Mouse (Mus musculus): ENCODE data around the gene Vsnl1. TPM values are rescaled to one million over a fixed set of nuclear protein-coding genes. Genes with fewer than 3 reads are reported as not detected.
A peak's percentile ranks its signal among the peaks of the same experiment; 100 is the strongest.

Gene Vsnl1
- 3.3 and 4.8 TPM in 2 replicates for polyA plus RNA-seq (2015; fragmentation: Nextera tagmentation; extraction: Ambion mirVana)

- H3K36me3 ChIP-seq (ENCODE audit: poor library complexity, severe bottlenecking): no peaks in the 10 kb centered on the region
- H3K9ac ChIP-seq: peak within 1 kb of the TSS; percentile 3
- H3K9me3 ChIP-seq (replicated peaks): no peaks in the 10 kb centered on the region
- H3K27me3 ChIP-seq: peaks cover 5% of the 10 kb centered on the region
- H3K4me2 ChIP-seq: peak within 1 kb of the TSS; percentile 62
- ATAC-seq: peak; percentile 97
- H3K4me1 ChIP-seq: peaks cover 20% of the 10 kb centered on the region
- H3K27ac ChIP-seq: no peak within 1 kb of the TSS; the same call in 1 of the 2 replicates
- peak within 1 kb of the TSS; percentile 39 for H3K4me3 ChIP-seq
- 3% methylated on average over 34 of the region's 34 CpGs for WGBS
Observed at GRCm38 (mm10) chr12:11436497-11437265, at the start of gene Vsnl1. Gene Vsnl1 (minus strand): TSS chr12:11436613.

GRCm38 (mm10) chr12:11456632-11457031 is 20.2 kb upstream of the Vsnl1 start:
- H3K9ac ChIP-seq: no peak overlapping the region
- 0 out of 2 replicates have a peak, but pooled peaks cover 5% of the 10 kb centered on the region for H3K27me3 ChIP-seq
- no peaks in the 10 kb centered on the region for H3K9me3 ChIP-seq (replicated peaks)
- H3K4me1 ChIP-seq: no peaks in the 10 kb centered on the region
- H3K27ac ChIP-seq: no peak overlapping the region
- H3K4me3 ChIP-seq: peak overlapping the region; percentile 59; the same call in 1 of the 2 replicates
- whole genome bisulfite sequencing: 87% methylated on average over 4 of the region's 4 CpGs
- peak overlapping the region; percentile 85 for H3K4me2 ChIP-seq
- ATAC-seq: no peak
- no peaks in the 10 kb centered on the region for H3K36me3 ChIP-seq (ENCODE audit: poor library complexity, severe bottlenecking)

GRCm38 (mm10) chr12:11456213-11456612 is 19.8 kb upstream of the Vsnl1 start:
- Histone ChIP-seq H3K4me1 (no peaks in the 10 kb centered on the region), H3K36me3 (ENCODE audit: poor library complexity, severe bottlenecking) (no peaks in the 10 kb centered on the region), H3K9ac (peak overlapping the region; percentile 70), H3K4me3 (peak overlapping the region; percentile 59), H3K4me2 (peak overlapping the region; percentile 85), H3K27me3 (0 out of 2 replicates have a peak, but pooled peaks cover 5% of the 10 kb centered on the region), H3K9me3 (replicated peaks) (no peaks in the 10 kb centered on the region), H3K27ac (no peak overlapping the region)
- no peak for ATAC-seq
- WGBS: 6% methylated on average over 11 of the region's 11 CpGs

- Histone ChIP-seq H3K36me3 (ENCODE audit: poor library complexity, severe bottlenecking) (no peaks in the 10 kb centered on the region), H3K4me3 (peak within 1 kb of the TSS; percentile 59), H3K4me2 (peak within 1 kb of the TSS; percentile 85), H3K27ac (no peak within 1 kb of the TSS), H3K27me3 (0 out of 2 replicates have a peak, but pooled peaks cover 5% of the 10 kb centered on the region), H3K9me3 (replicated peaks) (no peaks in the 10 kb centered on the region), H3K9ac (peak within 1 kb of the TSS; percentile 70), H3K4me1 (no peaks in the 10 kb centered on the region)
- ATAC-seq: peak; percentile 100
- under 1% methylated on average over 40 of the region's 40 CpGs for WGBS
Observed at GRCm38 (mm10) chr12:11455549-11456194, 19.3 kb upstream of the Vsnl1 start, which contains the start of gene Rad51ap2. Gene Rad51ap2 (plus strand): TSS chr12:11456079.

GRCm38 (mm10) chr12:11454146-11454545 is 17.7 kb upstream of the Vsnl1 start:
- no peaks in the 10 kb centered on the region for H3K4me1 ChIP-seq
- no peak for ATAC-seq
- H3K9me3 ChIP-seq (replicated peaks): no peaks in the 10 kb centered on the region
- WGBS: 68% methylated on average over 5 of the region's 5 CpGs
- H3K36me3 ChIP-seq (ENCODE audit: poor library complexity, severe bottlenecking): no peaks in the 10 kb centered on the region
- H3K4me2 ChIP-seq: no peak overlapping the region
- no peak overlapping the region for H3K9ac ChIP-seq
- 0 out of 2 replicates have a peak, but pooled peaks cover 5% of the 10 kb centered on the region for H3K27me3 ChIP-seq
- H3K4me3 ChIP-seq: no peak overlapping the region
- no peak overlapping the region for H3K27ac ChIP-seq

- peak; percentile 14; the same call in 1 of the 2 replicates for ATAC-seq
- Histone ChIP-seq H3K4me3 (peak overlapping the region; percentile 23), H3K36me3 (ENCODE audit: poor library complexity, severe bottlenecking) (no peaks in the 10 kb centered on the region), H3K9me3 (replicated peaks) (no peaks in the 10 kb centered on the region), H3K9ac (peak overlapping the region; percentile 54; the same call in 1 of the 2 replicates), H3K4me1 (peaks cover 20% of the 10 kb centered on the region), H3K4me2 (peak overlapping the region; percentile 62), H3K27ac (no peak overlapping the region), H3K27me3 (peaks cover 5% of the 10 kb centered on the region)
- WGBS: 18% methylated on average over 23 of the region's 23 CpGs
Observed at GRCm38 (mm10) chr12:11437907-11438447, 1.6 kb upstream of the Vsnl1 start.

GRCm38 (mm10) chr12:11437266-11437906 is 973 bp upstream of the Vsnl1 start:
- H3K4me3 ChIP-seq: peak overlapping the region; percentile 39
- WGBS: 18% methylated on average over 17 of the region's 17 CpGs
- no peaks in the 10 kb centered on the region for H3K9me3 ChIP-seq (replicated peaks)
- ATAC-seq: peak; percentile 56
- H3K36me3 ChIP-seq (ENCODE audit: poor library complexity, severe bottlenecking): no peaks in the 10 kb centered on the region
- H3K4me2 ChIP-seq: peak overlapping the region; percentile 62
- H3K4me1 ChIP-seq: peaks cover 20% of the 10 kb centered on the region
- H3K9ac ChIP-seq: no peak overlapping the region
- H3K27ac ChIP-seq: no peak overlapping the region
- peaks cover 5% of the 10 kb centered on the region for H3K27me3 ChIP-seq

- H3K9ac ChIP-seq: peak overlapping the region; percentile 3
- H3K9me3 ChIP-seq (replicated peaks): no peaks in the 10 kb centered on the region
- peak overlapping the region; percentile 39 for H3K4me3 ChIP-seq
- peak overlapping the region; percentile 62 for H3K4me2 ChIP-seq
- ATAC-seq: no peak; the same call in 1 of the 2 replicates
- no peak overlapping the region for H3K27ac ChIP-seq
- WGBS: 2% methylated on average over 12 of the region's 12 CpGs
- H3K36me3 ChIP-seq (ENCODE audit: poor library complexity, severe bottlenecking): no peaks in the 10 kb centered on the region
- peaks cover 5% of the 10 kb centered on the region for H3K27me3 ChIP-seq
- H3K4me1 ChIP-seq: peaks cover 20% of the 10 kb centered on the region
Observed at GRCm38 (mm10) chr12:11436023-11436350, 426 bp downstream of the Vsnl1 start.

GRCm38 (mm10) chr12:11435246-11436022 is 979 bp downstream of the Vsnl1 start:
- peaks cover 5% of the 10 kb centered on the region for H3K27me3 ChIP-seq
- H3K27ac ChIP-seq: no peak overlapping the region
- H3K4me1 ChIP-seq: peaks cover 20% of the 10 kb centered on the region
- no peaks in the 10 kb centered on the region for H3K36me3 ChIP-seq (ENCODE audit: poor library complexity, severe bottlenecking)
- peak overlapping the region; percentile 62 for H3K4me2 ChIP-seq
- 4% methylated on average over 15 of the region's 15 CpGs for WGBS
- H3K4me3 ChIP-seq: peak overlapping the region; percentile 39
- H3K9ac ChIP-seq: peak overlapping the region; percentile 3; the same call in 1 of the 2 replicates
- no peaks in the 10 kb centered on the region for H3K9me3 ChIP-seq (replicated peaks)
- ATAC-seq: no peak

- H3K27me3 ChIP-seq: peaks cover 5% of the 10 kb centered on the region
- no peak overlapping the region for H3K27ac ChIP-seq
- H3K9me3 ChIP-seq (replicated peaks): no peaks in the 10 kb centered on the region
- H3K4me3 ChIP-seq: no peak overlapping the region
- H3K9ac ChIP-seq: no peak overlapping the region
- no peak overlapping the region for H3K4me2 ChIP-seq
- H3K4me1 ChIP-seq: peaks cover 20% of the 10 kb centered on the region
- WGBS: 84% methylated on average over 8 of the region's 8 CpGs
- no peaks in the 10 kb centered on the region for H3K36me3 ChIP-seq (ENCODE audit: poor library complexity, severe bottlenecking)
- ATAC-seq: no peak
Observed at GRCm38 (mm10) chr12:11434446-11434845, 2.0 kb downstream of the Vsnl1 start.

- peaks cover 20% of the 10 kb centered on the region for H3K4me1 ChIP-seq
- no peaks in the 10 kb centered on the region for H3K9me3 ChIP-seq (replicated peaks)
- H3K27me3 ChIP-seq: peaks cover 5% of the 10 kb centered on the region
- H3K27ac ChIP-seq: no peak overlapping the region
- H3K4me2 ChIP-seq: no peak overlapping the region
- no peak overlapping the region for H3K9ac ChIP-seq
- WGBS: 33% methylated on average over 1 of the region's 1 CpGs
- ATAC-seq: no peak
- H3K36me3 ChIP-seq (ENCODE audit: poor library complexity, severe bottlenecking): no peaks in the 10 kb centered on the region
- H3K4me3 ChIP-seq: no peak overlapping the region
Observed at GRCm38 (mm10) chr12:11433716-11434115, 2.7 kb downstream of the Vsnl1 start.

All from forebrain, embryonic 13.5 days (tissue).